Mouse (Mus musculus) ES-E14 (cell line): Measurements from ENCODE around the gene Aspscr1. TPM values are rescaled to one million over a fixed set of nuclear protein-coding genes. Genes with fewer than 3 reads are reported as not detected.

ENCODE experiments used
- DNase-seq: peaks from one replicate; pipeline ENCODE4 v3.0.0-alpha.2; 2013; ENCODE audit warnings: low read depth, low spot score
- H3K27ac ChIP-seq: 2 replicates; pipeline ENCODE4 v1.5.1; 2012; ENCODE audit warnings: low read depth, mild to moderate bottlenecking, low read length, moderate library complexity, mixed read lengths; ENCODE audit not compliant: poor library complexity, insufficient read depth, severe bottlenecking
- H3K36me3 ChIP-seq: 2 replicates; pipeline ENCODE4 v1.6.1; 2012; ENCODE audit warnings: mild to moderate bottlenecking, low read length, moderate library complexity, mixed read lengths; ENCODE audit not compliant: control insufficient read depth, poor library complexity, insufficient read depth, severe bottlenecking
- H3K4me1 ChIP-seq, 2 experiments: fragments of 150-350 bp in 1 of 2; sonication (generic) in 1 of 2; 2 replicates each; pipeline ENCODE4 v1.6.1; 2012; ENCODE audit warnings: low read length in 2 of 2, mild to moderate bottlenecking in 1 of 2, mixed read lengths in 1 of 2; ENCODE audit not compliant: control insufficient read depth in 2 of 2, insufficient read depth in 2 of 2, poor library complexity in 1 of 2
- H3K4me3 ChIP-seq, 2 experiments: fragments of 150-350 bp in 1 of 2; sonication (generic) in 1 of 2; 2 replicates each; pipeline ENCODE4 v1.5.1; 2012; ENCODE audit warnings: low read length in 2 of 2, low read depth in 1 of 2, mild to moderate bottlenecking in 1 of 2, mixed read lengths in 1 of 2; ENCODE audit not compliant: insufficient read depth in 1 of 2, poor library complexity in 1 of 2, severe bottlenecking in 1 of 2
- H3K9ac ChIP-seq: 2 replicates; pipeline ENCODE4 v1.6.1; 2012; ENCODE audit warnings: low read depth, mild to moderate bottlenecking, low read length, mixed read lengths; ENCODE audit not compliant: poor library complexity, insufficient read depth, severe bottlenecking
- H3K9me3 ChIP-seq: fragments of 150-350 bp; sonication (generic); 2 replicates; pipeline ENCODE4 v1.6.1; 2012; ENCODE audit warnings: low read depth, mild to moderate bottlenecking, low read length; ENCODE audit not compliant: control insufficient read depth, insufficient read depth
- CHD2 ChIP-seq: IDR thresholded peaks from 2 replicates; pipeline ENCODE4 v1.6.1; 2014; ENCODE audit warnings: mild to moderate bottlenecking, low read depth, low read length, inconsistent platforms
- HCFC1 ChIP-seq: IDR thresholded peaks from 2 replicates; pipeline ENCODE4 v1.6.1; 2012; ENCODE audit warnings: low read length, inconsistent platforms, borderline replicate concordance; ENCODE audit not compliant: insufficient read depth
- MAFK ChIP-seq: IDR thresholded peaks from 2 replicates; pipeline ENCODE4 v1.6.1; 2014; ENCODE audit warnings: mild to moderate bottlenecking, low read depth, low read length, inconsistent platforms; ENCODE audit not compliant: insufficient read depth
- ZC3H11A ChIP-seq: IDR thresholded peaks from 2 replicates; pipeline ENCODE4 v1.6.1; 2012; ENCODE audit warnings: low read depth, mild to moderate bottlenecking, inconsistent platforms, low read length, borderline replicate concordance
- ZNF384 ChIP-seq: IDR thresholded peaks from 2 replicates; pipeline ENCODE4 v1.6.1; 2012; ENCODE audit warnings: low read depth, low read length, inconsistent platforms
- in situ Hi-C, 2 experiments: fragments of 600-800 bp; cut with MboI; formaldehyde crosslinking; loops; one replicate each; pipeline ENCODE4 v1.15.1; 2025; ENCODE audit warnings: low sequenced_read_pairs in 2 of 2, inconsistent platforms in 1 of 2; ENCODE audit not compliant: unreplicated experiment in 2 of 2
- total RNA-seq: library from RNA; depleted of rRNA; stranded (reverse); fragments of 300-350 nt; gene quantifications from 2 replicates; pipeline ENCODE4 v1.2.3, GENCODE M21; 2012

Aspscr1 gene
- total RNA-seq, 1 experiment = 85.2 TPM

DNA sequence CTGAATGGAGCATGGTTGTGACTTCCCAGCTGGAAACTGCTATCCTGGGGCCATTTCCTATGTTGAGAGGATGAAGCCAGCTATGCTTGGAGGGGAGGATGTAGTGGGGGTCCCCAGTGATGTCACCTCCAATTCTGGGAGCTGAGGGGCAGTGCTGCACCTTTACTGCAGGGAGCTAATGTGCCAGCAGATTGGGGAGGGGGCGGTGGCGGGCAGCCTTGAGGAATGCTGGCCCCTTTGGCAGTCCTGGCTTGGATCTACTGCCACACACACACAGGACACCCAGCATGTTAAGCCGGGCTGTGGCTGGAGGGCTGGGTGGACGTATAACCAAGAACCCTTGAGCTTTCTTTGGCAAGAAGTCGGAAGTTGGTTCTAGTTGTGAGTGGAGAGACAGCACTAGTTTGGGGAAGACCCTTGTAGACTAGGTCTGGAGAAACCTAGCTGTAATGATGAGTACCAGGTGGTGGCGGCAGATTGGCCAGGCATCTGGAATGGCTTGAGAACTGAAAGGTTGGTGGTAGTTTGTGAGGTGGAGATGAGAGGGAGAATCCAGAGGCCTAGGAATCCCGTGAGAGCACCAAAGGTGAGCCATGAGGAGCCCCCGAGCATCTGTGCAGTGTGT, 39.3 kb downstream of the Aspscr1 start:
- H3K9ac ChIP-seq = no peak overlapping the region
- peaks cover 23% of the 10 kb centered on the region for H3K36me3 ChIP-seq
- H3K27ac ChIP-seq = no peak overlapping the region

GRCm38 (mm10) chr11:120712771-120713568, 40.2 kb downstream of the Aspscr1 start:
- H3K9me3 ChIP-seq = no peaks in the 10 kb centered on the region
- peak overlapping the region; percentile 74 for H3K9ac ChIP-seq
- H3K4me3 ChIP-seq = peak overlapping the region; percentile 76 to 96
- peaks cover 25% of the 10 kb centered on the region for H3K36me3 ChIP-seq
- no peak overlapping the region for H3K27ac ChIP-seq
- no peak for DNase-seq
- peak; percentile 23; the same call in 1 of the 2 replicates for TF ChIP-seq HCFC1
- TF ChIP-seq CHD2 = no peak
- in situ Hi-C loops = no loop called here
- H3K4me1 ChIP-seq = peaks cover 1 to 19% of the 10 kb centered on the region in 2 experiments; a peak in 3 of 4 replicates

More for the DNA sequence above, 39.3 kb downstream of the Aspscr1 start:
- no peak for DNase-seq
- no peak overlapping the region for H3K4me3 ChIP-seq
- in situ Hi-C loops = no loop called here
- H3K9me3 ChIP-seq = no peaks in the 10 kb centered on the region
- TF ChIP-seq CHD2 = no peak
- no peak for TF ChIP-seq ZNF384
- no peak for TF ChIP-seq HCFC1
- no peak for TF ChIP-seq MAFK
- no peak for TF ChIP-seq ZC3H11A
- peaks cover 5 to 24% of the 10 kb centered on the region in 2 experiments; a peak in 3 of 4 replicates for H3K4me1 ChIP-seq

DNA sequence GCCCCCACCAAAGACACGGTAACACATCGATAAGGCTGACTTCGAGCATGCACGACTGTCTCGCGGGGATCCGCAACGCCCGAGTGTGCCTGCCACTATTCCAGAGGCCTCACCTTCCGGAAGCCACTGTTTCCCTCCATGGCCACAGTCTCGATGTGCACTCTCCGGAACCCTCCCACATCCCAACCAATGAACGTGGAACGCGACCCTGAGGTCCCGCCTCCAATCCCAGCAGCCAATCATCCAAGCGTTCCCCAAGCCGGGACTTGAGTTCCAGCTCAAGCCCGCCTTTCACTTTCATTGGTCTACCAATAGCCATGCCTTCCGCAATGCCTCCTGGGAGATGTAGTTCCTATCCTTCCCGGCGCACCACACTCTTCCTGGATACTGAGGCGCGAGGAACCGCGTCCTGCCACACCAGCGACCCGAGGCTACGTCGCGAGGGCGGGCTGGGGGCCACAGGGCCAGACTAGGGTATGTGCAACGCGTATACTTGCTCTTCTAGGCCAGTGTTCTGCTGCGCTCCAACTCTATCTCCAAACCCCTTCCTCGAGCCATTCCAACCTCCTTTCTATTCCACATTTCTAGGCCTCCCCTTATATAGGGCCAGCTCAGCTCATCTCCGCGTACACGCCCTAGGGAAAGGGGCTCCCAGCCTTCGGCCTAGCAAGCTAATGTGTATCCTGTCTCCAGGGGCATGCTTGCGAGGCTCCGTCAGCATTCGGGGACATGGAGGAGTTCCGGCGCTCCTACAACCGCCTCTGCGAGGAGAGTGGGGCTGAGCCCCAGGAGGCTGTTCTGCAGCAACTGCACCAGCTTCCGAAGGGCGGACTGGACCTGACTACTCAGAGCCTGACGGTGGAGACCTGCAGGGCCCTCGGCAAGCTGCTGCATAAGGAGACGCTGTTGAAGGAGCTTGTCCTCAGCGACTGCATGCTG, 41.1 kb downstream of the Aspscr1 start, which contains the start of the genes Cenpx and Lrrc45:
Gene Cenpx, minus strand, starts transcription at position 159 of the 939 bp plus-strand sequence.
Gene Lrrc45, plus strand, starts transcription at position 346 of the 939 bp plus-strand sequence.
- peak within 1 kb of the TSS; percentile 76 to 96 for H3K4me3 ChIP-seq
- DNase-seq = peak; percentile 98
- H3K4me1 ChIP-seq = peaks cover 0 to 10% of the 10 kb centered on the region in 2 experiments; a peak in 2 of 4 replicates
- in situ Hi-C loops = no loop called here
- H3K9me3 ChIP-seq = no peaks in the 10 kb centered on the region
- TF ChIP-seq ZC3H11A = no peak
- peak; percentile 94 for TF ChIP-seq HCFC1
- TF ChIP-seq CHD2 = peak; percentile 59
- no peak for TF ChIP-seq MAFK
- TF ChIP-seq ZNF384 = no peak
- H3K36me3 ChIP-seq = peaks cover 26% of the 10 kb centered on the region
- H3K27ac ChIP-seq = no peak within 1 kb of the TSS
- H3K9ac ChIP-seq = peak within 1 kb of the TSS; percentile 74

- TF ChIP-seq MAFK (no peak), HCFC1 (no peak), ZNF384 (no peak), ZC3H11A (no peak), CHD2 (no peak)
- Histone ChIP-seq H3K36me3 (peaks cover 26% of the 10 kb centered on the region), H3K9ac (peak overlapping the region; percentile 64; the same call in 1 of the 2 replicates), H3K27ac (no peak overlapping the region), H3K4me1 (peaks cover 0 to 7% of the 10 kb centered on the region in 2 experiments; a peak in 1 of 4 replicates), H3K4me3 (peak overlapping the region; percentile 64 to 70; a peak in 3 of 4 replicates), H3K9me3 (no peaks in the 10 kb centered on the region)
- no peak for DNase-seq
- in situ Hi-C loops = no loop called here
These were observed 41.8 kb downstream of the Aspscr1 start for GRCm38 (mm10) chr11:120714546-120714945.
